Mouse (Mus musculus) small intestine, adult 2 months (tissue): ENCODE results near the gene Mmp12. TPM values are rescaled to one million over a fixed set of nuclear protein-coding genes. Genes with fewer than 3 reads are reported as not detected.
A peak's percentile ranks its signal among the peaks of the same experiment; 100 is the strongest.
"Not testable (repeated sequence)": the region's sequence is repeated elsewhere in the genome, so short reads cannot be mapped to it uniquely, and the experiment has no call there.

Experiments used
- H3K27ac ChIP-seq: fragments of 200-500 bp; 2 replicates; pipeline ENCODE4 v1.5.1; 2012; ENCODE audit warnings: low read depth, low read length, control low read depth, inconsistent platforms; ENCODE audit not compliant: insufficient read depth
- H3K27me3 ChIP-seq: fragments of 200-500 bp; 2 replicates; pipeline ENCODE4 v1.6.1; 2012; ENCODE audit warnings: mild to moderate bottlenecking, moderate library complexity, low read length, inconsistent platforms; ENCODE audit not compliant: control insufficient read depth, insufficient read depth
- H3K36me3 ChIP-seq: fragments of 200-500 bp; 2 replicates; pipeline ENCODE4 v1.6.1; 2012; ENCODE audit warnings: mild to moderate bottlenecking, low read length, control low read depth, inconsistent platforms; ENCODE audit not compliant: control insufficient read depth, insufficient read depth
- H3K4me1 ChIP-seq: fragments of 200-500 bp; 2 replicates; pipeline ENCODE4 v1.6.1; 2012; ENCODE audit warnings: low read length, inconsistent platforms, mixed read lengths; ENCODE audit not compliant: control insufficient read depth, insufficient read depth, insufficient read length
- H3K4me3 ChIP-seq: fragments of 200-500 bp; 2 replicates; pipeline ENCODE4 v1.5.1; 2012; ENCODE audit warnings: low read depth, mild to moderate bottlenecking, control low read depth, inconsistent platforms, low read length, moderate library complexity
- CTCF ChIP-seq: fragments of 200-500 bp; IDR thresholded peaks from 2 replicates; pipeline ENCODE4 v1.5.1; 2012; ENCODE audit warnings: low read depth, mild to moderate bottlenecking, control low read depth, inconsistent platforms, low read length, moderate library complexity, mixed read lengths; ENCODE audit not compliant: insufficient replicate concordance, insufficient read length; ENCODE audit errors: extremely low read depth
- POLR2A ChIP-seq: fragments of 200-500 bp; IDR thresholded peaks from 2 replicates; pipeline ENCODE4 v1.6.1; 2012; ENCODE audit warnings: low read depth, mild to moderate bottlenecking, control low read depth, inconsistent platforms, low read length, moderate library complexity
- WGBS: fragments of 180-500 bp; shearing (Covaris S2); methylation state at CpG from one replicate; pipeline ENCODE4 v1.1.7; 2018; 5-methylcytosine and 5-hydroxymethylcytosine counted together
- polyA plus RNA-seq: library from polyadenylated mRNA; depleted of rRNA; stranded (reverse); fragments of >200 nt; gene quantifications from 2 replicates; pipeline ENCODE4 v1.2.3, GENCODE M21; 2012; rRNA removed

Mmp12 gene
- 0.05 and 0.66 TPM in 2 replicates for polyA plus RNA-seq

DNA sequence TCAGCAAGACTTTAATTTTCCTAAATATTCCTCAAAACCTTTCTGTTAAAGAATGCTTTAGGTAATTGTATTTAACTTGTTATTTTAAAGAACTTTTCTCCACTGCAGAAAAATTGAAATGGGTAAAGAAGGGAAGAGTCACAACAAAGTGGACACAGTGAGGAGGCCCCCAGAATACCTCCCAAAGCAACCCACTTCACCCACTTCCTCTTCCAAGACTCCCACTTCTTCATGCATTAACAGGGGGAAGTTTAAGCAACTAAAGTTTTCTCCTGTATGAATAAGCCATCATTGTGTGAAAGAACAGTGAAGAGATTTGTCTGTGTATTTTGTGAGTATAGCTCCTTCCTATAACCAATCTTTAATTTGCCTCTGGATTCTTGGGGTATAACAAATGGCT, at the start of gene Mmp12:
Gene Mmp12, plus strand, starts transcription at position 275 of the 400 bp plus-strand sequence.
- no peaks in the 10 kb centered on the region for H3K27me3 ChIP-seq
- no peaks in the 10 kb centered on the region for H3K36me3 ChIP-seq
- no peak within 1 kb of the TSS for H3K4me3 ChIP-seq
- no peaks in the 10 kb centered on the region for H3K4me1 ChIP-seq
- no peak within 1 kb of the TSS for H3K27ac ChIP-seq
- TF ChIP-seq POLR2A (no peak), CTCF (no peak)

DNA sequence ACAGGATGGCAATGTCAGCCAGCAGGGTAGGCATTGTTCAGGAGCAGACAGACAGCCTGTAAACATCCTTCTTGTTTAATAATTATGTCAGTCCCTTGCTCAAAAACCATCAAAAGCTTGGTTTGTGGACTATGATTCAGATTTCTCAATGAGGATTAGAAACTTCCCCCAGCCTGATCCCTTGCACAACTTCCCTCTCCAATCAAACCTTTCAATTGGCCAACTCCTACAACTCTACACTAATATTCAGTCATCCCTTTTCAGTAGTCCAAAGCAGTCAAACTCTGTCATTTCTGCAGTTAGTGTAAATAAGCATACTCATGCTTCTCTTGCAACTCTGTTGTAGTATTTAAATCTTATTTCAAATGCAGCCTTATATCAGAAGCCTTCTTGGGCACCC, 12.3 kb upstream of the Mmp12 start:
- Histone ChIP-seq H3K4me3 (no peak overlapping the region), H3K4me1 (no peaks in the 10 kb centered on the region), H3K27ac (no peak overlapping the region), H3K36me3 (no peaks in the 10 kb centered on the region), H3K27me3 (no peaks in the 10 kb centered on the region)
- TF ChIP-seq POLR2A (no peak), CTCF (no peak)

DNA sequence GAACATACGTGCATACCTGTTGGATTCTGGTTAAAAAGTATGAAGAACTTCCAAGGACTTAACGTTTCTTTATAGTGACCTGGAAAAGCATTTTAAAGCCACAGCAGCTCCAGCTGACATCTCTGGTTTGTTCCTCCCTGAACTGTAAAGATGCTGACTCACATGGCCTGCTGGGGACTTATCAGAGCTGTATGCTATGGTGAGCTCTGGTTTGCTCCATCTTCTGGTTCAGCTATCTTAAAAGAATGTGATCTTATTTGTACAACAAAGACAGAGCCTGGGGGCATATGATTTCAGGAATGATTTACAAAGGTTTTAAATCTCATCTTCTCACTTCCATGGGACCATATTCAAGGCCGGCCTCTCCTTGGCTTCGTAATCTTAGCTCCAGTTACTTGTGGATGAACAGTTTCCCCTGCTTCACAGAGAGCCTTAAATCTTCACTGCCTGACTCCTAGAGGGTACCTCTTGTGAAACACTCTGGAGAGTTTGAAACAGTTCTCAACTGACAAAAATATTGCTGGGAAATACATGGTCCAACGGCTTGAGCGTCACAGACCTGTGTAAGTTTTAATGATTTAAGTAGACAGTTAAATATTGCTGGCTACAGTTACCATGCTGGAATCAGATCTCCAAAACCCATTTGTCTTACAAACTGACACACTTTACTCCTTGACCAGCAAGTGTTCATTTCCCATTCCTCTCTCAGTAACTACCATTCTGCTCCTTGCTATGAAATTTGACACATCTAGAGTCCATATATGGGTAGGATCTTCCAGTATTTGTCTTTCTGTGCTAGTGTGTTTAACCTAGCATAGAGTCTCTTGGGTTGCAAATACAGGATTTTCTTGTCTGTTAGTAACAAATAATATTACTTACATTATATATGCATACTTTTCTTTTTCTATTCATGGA, 8.2 kb upstream of the Mmp12 start:
- WGBS, result 85% methylated on average over 5 of the region's 6 CpGs
- no peak overlapping the region for H3K27ac ChIP-seq
- no peaks in the 10 kb centered on the region for H3K4me1 ChIP-seq
- H3K4me3 ChIP-seq, result no peak overlapping the region
- no peak for TF ChIP-seq CTCF
- H3K27me3 ChIP-seq, result no peaks in the 10 kb centered on the region
- no peaks in the 10 kb centered on the region for H3K36me3 ChIP-seq

DNA sequence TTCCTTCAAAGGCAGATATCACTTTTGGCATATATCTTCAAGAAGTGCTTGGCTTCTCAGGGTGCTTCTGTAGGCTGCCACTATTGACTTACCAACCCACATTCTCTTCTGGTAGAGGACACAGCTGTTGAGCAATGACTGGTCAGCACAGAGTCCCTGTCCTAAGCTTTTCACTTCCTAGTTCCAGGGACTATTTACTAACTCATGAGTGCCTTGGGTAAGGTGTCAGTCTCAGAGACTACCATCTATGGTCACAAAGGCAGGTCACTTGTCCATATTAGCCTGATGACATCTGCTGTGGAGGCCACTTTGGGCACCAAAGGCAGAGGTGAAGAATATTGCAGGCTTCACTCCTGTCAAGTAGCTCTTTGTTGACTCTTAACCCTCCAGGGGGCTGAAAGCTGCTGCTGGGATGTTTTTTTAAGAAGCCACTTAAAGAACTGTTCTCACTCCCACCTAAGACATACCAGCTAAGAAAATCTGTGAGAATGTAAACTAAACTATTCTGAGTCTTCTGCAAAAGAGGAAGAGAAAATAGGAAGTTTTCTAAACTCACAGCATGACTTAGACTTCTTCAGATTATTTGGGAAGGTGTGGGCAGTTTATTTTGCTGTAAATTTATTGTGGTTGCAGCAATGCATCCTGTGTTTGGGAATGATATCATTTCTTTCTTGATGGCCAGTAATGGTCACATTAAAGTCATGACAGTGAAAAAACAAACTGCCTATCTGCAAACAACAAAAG, 7.3 kb upstream of the Mmp12 start:
- peak overlapping the region; percentile 41; the same call in 1 of the 2 replicates for H3K27ac ChIP-seq
- TF ChIP-seq POLR2A (no peak), CTCF (no peak)

DNA sequence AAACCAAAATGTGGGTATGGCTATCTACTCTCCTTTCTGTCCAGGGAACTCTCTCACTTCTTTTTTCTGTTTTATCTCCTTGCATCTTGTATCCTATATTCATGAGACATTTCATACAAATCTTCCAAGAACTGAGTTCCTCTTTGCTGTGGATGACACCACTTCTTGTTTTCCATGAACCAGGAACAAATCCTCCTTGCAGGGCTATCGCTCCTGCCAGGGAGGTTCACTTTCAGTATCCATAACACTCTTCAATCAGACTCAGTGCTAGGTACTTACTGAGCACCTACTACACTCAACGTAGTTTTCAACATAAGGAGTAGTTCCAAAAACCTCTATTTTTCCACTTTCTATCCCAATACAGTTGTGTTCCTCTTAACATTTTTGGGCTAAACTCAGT, 1.3 kb downstream of the Mmp12 start:
- TF ChIP-seq POLR2A (no peak), CTCF (no peak)
- Histone ChIP-seq H3K36me3 (no peaks in the 10 kb centered on the region), H3K27me3 (no peaks in the 10 kb centered on the region), H3K4me1 (no peaks in the 10 kb centered on the region), H3K4me3 (no peak overlapping the region), H3K27ac (no peak overlapping the region)
- 78% methylated on average over 2 of the region's 2 CpGs for WGBS

More for the DNA sequence above, 7.3 kb upstream of the Mmp12 start:
- no peaks in the 10 kb centered on the region for H3K4me1 ChIP-seq
- no peaks in the 10 kb centered on the region for H3K27me3 ChIP-seq
- H3K36me3 ChIP-seq, result no peaks in the 10 kb centered on the region
- H3K4me3 ChIP-seq, result no peak overlapping the region

DNA sequence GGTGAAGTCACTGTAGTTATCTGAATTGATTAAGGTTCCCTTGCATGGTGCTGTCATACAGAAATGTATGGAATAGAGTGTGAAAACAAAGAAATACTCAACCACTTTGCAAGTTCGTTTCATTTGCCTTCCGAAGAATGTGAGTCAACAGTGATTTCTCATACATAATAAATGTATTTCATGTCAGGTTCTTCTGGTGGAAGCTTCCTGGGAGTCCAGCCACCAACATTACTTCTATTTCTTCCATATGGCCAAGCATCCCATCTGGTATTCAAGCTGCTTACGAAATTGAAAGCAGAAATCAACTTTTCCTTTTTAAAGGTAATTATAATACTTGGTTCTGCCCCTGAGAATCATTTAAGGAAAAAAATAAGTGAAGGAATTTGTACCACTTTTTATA, 10.4 kb downstream of the Mmp12 start:
- Histone ChIP-seq H3K4me3 (no peak overlapping the region), H3K36me3 (no peaks in the 10 kb centered on the region), H3K27ac (no peak overlapping the region), H3K4me1 (no peaks in the 10 kb centered on the region), H3K27me3 (no peaks in the 10 kb centered on the region)
- 72% methylated on average over 3 of the region's 3 CpGs for WGBS
- TF ChIP-seq POLR2A (no peak), CTCF (no peak)

DNA sequence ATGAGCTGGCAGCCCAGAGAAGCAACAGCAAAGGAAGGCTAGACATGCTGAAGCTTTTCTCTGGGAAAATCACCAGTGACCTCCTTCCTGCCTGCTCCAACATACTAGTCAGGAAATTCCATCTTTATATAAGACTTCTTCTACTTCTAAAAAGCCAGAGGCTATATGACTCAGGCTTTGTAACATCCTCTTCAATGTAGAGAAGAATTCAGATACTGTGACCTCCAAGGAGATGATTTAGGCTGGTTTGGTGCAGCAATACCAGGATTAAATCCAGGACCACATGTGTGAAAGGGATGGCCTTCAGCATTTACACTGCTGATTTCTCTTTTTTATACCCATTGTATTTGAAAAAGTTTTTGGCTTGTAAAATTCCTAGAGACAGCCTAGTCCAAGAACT, 43.8 kb downstream of the Mmp12 start, which contains the start of gene Mmp1b:
Gene Mmp1b, minus strand, starts transcription at position 101 of the 400 bp plus-strand sequence.
- Histone ChIP-seq H3K27me3 (no peaks in the 10 kb centered on the region), H3K4me3 (no peak within 1 kb of the TSS), H3K27ac (no peak within 1 kb of the TSS), H3K36me3 (no peaks in the 10 kb centered on the region), H3K4me1 (no peaks in the 10 kb centered on the region)
- TF ChIP-seq CTCF (no peak), POLR2A (no peak)

DNA sequence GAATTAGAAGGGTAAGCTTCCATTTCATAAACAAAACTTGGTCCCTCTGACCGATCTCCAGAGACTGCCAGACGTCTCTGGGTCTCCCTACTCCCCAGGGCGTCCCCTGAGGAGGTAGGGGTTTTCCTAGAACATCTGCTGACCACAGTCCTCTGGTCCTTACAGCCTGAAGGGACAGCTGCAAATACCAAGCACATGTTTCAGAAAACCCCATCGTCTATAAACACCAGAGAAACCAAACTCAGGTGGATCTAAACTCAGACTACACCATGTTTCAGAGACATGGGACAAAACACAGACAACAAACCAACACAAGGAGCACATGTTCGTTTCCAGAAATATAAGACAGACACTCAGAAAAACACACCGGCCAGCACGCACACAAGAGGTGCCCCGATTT, 52.4 kb downstream of the Mmp12 start:
- not testable (repeated sequence) for H3K27ac ChIP-seq
- 70% methylated on average over 8 of the region's 8 CpGs for WGBS

More for the DNA sequence above, 52.4 kb downstream of the Mmp12 start:
- not testable (repeated sequence) for H3K36me3 ChIP-seq, H3K4me1 ChIP-seq, H3K4me3 ChIP-seq, H3K27me3 ChIP-seq

Other genes with a start within 250 kb of the Mmp12 start
- 0.05 and 0.18 TPM in 2 replicates for gene Dync2h1, start 159.9 kb upstream of the Mmp12 start, polyA plus RNA-seq
- gene Dcun1d5, start 159.9 kb upstream of the Mmp12 start, polyA plus RNA-seq, result 11.7 and 17.7 TPM in 2 replicates
- gene Mmp13, start 71.9 kb upstream of the Mmp12 start, polyA plus RNA-seq, result 0.23 and 0.46 TPM in 2 replicates
- gene Mmp1b, start 43.7 kb downstream of the Mmp12 start, polyA plus RNA-seq, result not detected in 2 replicates
- gene Mmp3, start 101.4 kb downstream of the Mmp12 start, polyA plus RNA-seq, result 0.10 and 0.39 TPM in 2 replicates
- gene Mmp10, start 158.0 kb downstream of the Mmp12 start, polyA plus RNA-seq, result 3.9 and 6.7 TPM in 2 replicates
- not detected in 2 replicates for gene Mmp8, start 214.1 kb downstream of the Mmp12 start, polyA plus RNA-seq
- not detected in 2 replicates for gene Mmp27, start 227.0 kb downstream of the Mmp12 start, polyA plus RNA-seq